Mouse (Mus musculus): ENCODE data around the gene Mllt10.

DNA sequence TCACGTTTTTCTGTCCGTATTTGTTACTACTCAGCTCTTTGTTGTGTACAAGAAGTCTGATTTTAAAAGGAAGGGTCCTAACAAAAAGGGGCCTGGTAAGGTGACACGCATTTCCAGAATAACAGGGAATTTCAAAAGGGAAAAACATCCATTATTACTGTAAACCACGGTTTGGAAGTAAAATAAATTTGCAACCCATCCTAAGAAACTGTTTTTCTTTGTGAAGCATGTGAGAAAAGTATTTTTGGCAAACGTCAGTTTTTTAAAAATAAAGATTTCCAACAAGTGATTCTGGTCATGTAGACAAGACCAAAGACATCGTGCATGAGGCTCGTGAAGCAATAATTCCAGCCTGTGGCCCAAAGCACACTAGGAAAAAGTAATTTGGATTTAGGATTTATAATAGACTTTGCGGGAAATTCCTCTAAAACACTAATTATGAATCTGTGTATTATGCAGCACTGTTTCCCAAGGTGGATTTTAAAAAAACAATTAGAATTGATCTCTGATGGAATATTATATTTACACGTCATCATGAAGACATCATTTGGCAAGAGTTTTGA, 3.2 kb downstream of the Mllt10 start:
- no peak for TF ChIP-seq CTCF (IDR thresholded peaks at IDR 0.05; ENCODE audit: control insufficient read depth, insufficient read depth, insufficient read length)
- TF ChIP-seq MYOG (IDR thresholded peaks at IDR 0.05; ENCODE audit: control insufficient read depth, extremely low read depth, insufficient read length): no peak
- no peak for TF ChIP-seq MYOD1 (IDR thresholded peaks at IDR 0.05; ENCODE audit: control insufficient read depth, insufficient read length, low read depth)
- TF ChIP-seq MAX (IDR thresholded peaks at IDR 0.05): no peak
- TF ChIP-seq FOSL1 (IDR thresholded peaks at IDR 0.05; ENCODE audit: insufficient read depth, low read length, poor library complexity, severe bottlenecking): no peak
